Mouse (Mus musculus) liver, adult 2 months (tissue): ENCODE data around the gene Tef. TPM values are rescaled to one million over a fixed set of nuclear protein-coding genes. Genes with fewer than 3 reads are reported as not detected.

Source experiments
- DNase-seq: peaks from one replicate; pipeline ENCODE4 v3.0.0-alpha.2; 2011; ENCODE audit warnings: low read depth, low spot score; ENCODE audit errors: extremely low read depth
- H3K27ac ChIP-seq: fragments of 200-500 bp; replicated peaks from 2 replicates; pipeline ENCODE4 v1.5.1; 2012; ENCODE audit warnings: low read depth, mild to moderate bottlenecking, control low read depth, inconsistent platforms, low read length; ENCODE audit not compliant: insufficient read depth
- H3K27me3 ChIP-seq: fragments of 200-500 bp; 2 replicates; pipeline ENCODE4 v1.6.1; 2012; ENCODE audit warnings: mild to moderate bottlenecking, moderate library complexity, low read length, inconsistent platforms; ENCODE audit not compliant: control insufficient read depth, insufficient read depth
- H3K36me3 ChIP-seq: fragments of 200-500 bp; 2 replicates; pipeline ENCODE4 v1.6.1; 2012; ENCODE audit warnings: low read length, inconsistent platforms; ENCODE audit not compliant: control insufficient read depth, insufficient read depth
- H3K4me1 ChIP-seq: fragments of 200-500 bp; 2 replicates; pipeline ENCODE4 v1.6.1; 2011; ENCODE audit warnings: low read length; ENCODE audit not compliant: control insufficient read depth, insufficient read depth
- H3K4me3 ChIP-seq: fragments of 200-500 bp; 2 replicates; pipeline ENCODE4 v1.5.1; 2011; ENCODE audit warnings: low read depth, mild to moderate bottlenecking, control low read depth, low read length, moderate library complexity; ENCODE audit not compliant: insufficient read depth
- H3K79me2 ChIP-seq: fragments of 200-500 bp; 2 replicates; pipeline ENCODE4 v1.6.1; 2012; ENCODE audit warnings: inconsistent platforms, mild to moderate bottlenecking, low read length, moderate library complexity; ENCODE audit not compliant: control insufficient read depth, insufficient read depth
- H3K9ac ChIP-seq: fragments of 200-500 bp; 2 replicates; pipeline ENCODE4 v1.6.1; 2012; ENCODE audit warnings: low read depth, mild to moderate bottlenecking, control low read depth, inconsistent platforms, low read length
- CTCF ChIP-seq: fragments of 200-500 bp; IDR thresholded peaks from 2 replicates; pipeline ENCODE4 v1.5.1; 2011; ENCODE audit warnings: low read depth, low read length, control low read depth
- POLR2A ChIP-seq: fragments of 200-500 bp; IDR thresholded peaks from 2 replicates; pipeline ENCODE4 v1.6.1; 2011; ENCODE audit warnings: low read length, control low read depth; ENCODE audit not compliant: insufficient read depth; ENCODE audit errors: extremely low read depth
- WGBS: fragments of 180-500 bp; shearing (Covaris S2); methylation state at CpG from one replicate; pipeline ENCODE4 v1.1.7; 2018; 5-methylcytosine and 5-hydroxymethylcytosine counted together
- polyA plus RNA-seq: library from polyadenylated mRNA; depleted of rRNA; stranded (reverse); fragments of >200 nt; gene quantifications from 2 replicates; pipeline ENCODE4 v1.2.3, GENCODE M21; 2012
- total RNA-seq: library from RNA; depleted of rRNA; stranded (reverse); fragments of >200 nt; gene quantifications from 2 replicates; pipeline ENCODE4 v1.2.3, GENCODE M21; 2014

Gene Tef
- total and polyA plus RNA-seq, 2 experiments, result 34.6 to 156 TPM

DNA sequence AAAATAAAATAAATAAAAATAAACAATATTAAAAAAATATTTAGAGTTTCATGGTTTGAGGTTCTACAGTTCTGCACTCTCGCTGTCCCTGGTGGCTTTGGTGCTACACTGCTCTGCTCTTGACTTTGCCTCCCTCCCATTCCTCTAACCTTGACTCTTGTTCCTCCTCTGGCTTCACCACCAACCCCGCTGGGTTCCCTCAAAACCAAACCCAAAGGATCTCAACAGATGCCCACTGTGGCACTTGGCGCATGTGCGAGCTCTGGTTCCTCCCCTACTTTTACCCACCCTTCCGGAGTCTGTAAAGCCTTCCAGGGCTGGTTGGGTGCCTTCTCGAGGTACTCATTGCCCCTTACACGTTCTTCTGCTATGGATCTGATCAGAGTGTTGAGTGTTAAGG lies 40.1 kb downstream of the Tef start:
- Histone ChIP-seq H3K9ac (no peak overlapping the region), H3K27ac (no peak overlapping the region), H3K36me3 (no peaks in the 10 kb centered on the region; the same call in 1 of the 2 replicates), H3K27me3 (no peaks in the 10 kb centered on the region), H3K4me1 (peaks cover 34% of the 10 kb centered on the region), H3K79me2 (no peaks in the 10 kb centered on the region), H3K4me3 (no peak overlapping the region)
- no peak for DNase-seq
- TF ChIP-seq POLR2A, result no peak
- no peak for TF ChIP-seq CTCF
- WGBS, result 90% methylated on average over 7 of the region's 7 CpGs

- no peak for DNase-seq
- Histone ChIP-seq H3K27ac (peak overlapping the region; percentile 95), H3K9ac (peak overlapping the region; percentile 43), H3K36me3 (peaks cover 12% of the 10 kb centered on the region), H3K4me3 (no peak overlapping the region), H3K79me2 (peaks cover 3% of the 10 kb centered on the region; the same call in 1 of the 2 replicates), H3K4me1 (peaks cover 37% of the 10 kb centered on the region), H3K27me3 (no peaks in the 10 kb centered on the region)
- 57% methylated on average over 5 of the region's 5 CpGs for WGBS
- TF ChIP-seq POLR2A (no peak), CTCF (no peak)
Observed at GRCm38 (mm10) chr15:81845033-81845625, 42.9 kb downstream of the Tef start.

- Histone ChIP-seq H3K36me3 (peaks cover 17% of the 10 kb centered on the region), H3K79me2 (peaks cover 6% of the 10 kb centered on the region; the same call in 1 of the 2 replicates), H3K9ac (peak overlapping the region; percentile 40; the same call in 1 of the 2 replicates), H3K4me3 (no peak overlapping the region), H3K27ac (peak overlapping the region; percentile 95), H3K4me1 (peaks cover 40% of the 10 kb centered on the region), H3K27me3 (no peaks in the 10 kb centered on the region)
- peak; percentile 99 for DNase-seq
- TF ChIP-seq CTCF, result no peak
- peak; percentile 72 for TF ChIP-seq POLR2A
- WGBS, result 2% methylated on average over 4 of the region's 4 CpGs
Observed at GRCm38 (mm10) chr15:81845724-81846123, 43.5 kb downstream of the Tef start.

DNA sequence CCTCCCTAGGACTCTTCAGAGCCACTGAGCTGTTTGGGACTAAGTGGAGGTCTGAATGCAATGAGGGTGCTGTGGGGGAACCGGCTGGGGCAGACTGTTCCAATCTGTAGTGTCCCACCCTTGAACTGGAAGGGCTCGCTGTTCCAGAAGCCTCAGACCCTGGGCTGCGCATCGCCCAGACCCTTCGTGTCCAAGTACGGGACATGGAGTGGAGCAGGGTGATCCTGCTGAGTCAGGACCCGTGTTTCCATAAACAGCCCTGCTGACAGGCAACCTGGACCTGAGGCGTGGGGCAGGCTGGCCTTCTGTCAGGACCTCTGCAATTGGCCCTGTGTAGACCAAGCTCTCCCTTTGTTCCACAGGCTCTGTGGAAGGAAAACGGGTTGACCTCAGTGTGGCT lies 44.5 kb downstream of the Tef start:
- peaks cover 28% of the 10 kb centered on the region for H3K36me3 ChIP-seq
- TF ChIP-seq POLR2A, result no peak
- TF ChIP-seq CTCF, result no peak
- WGBS, result 62% methylated on average over 9 of the region's 9 CpGs
- peaks cover 44% of the 10 kb centered on the region for H3K4me1 ChIP-seq
- peak overlapping the region; percentile 74 for H3K27ac ChIP-seq
- H3K4me3 ChIP-seq, result no peak overlapping the region
- no peaks in the 10 kb centered on the region for H3K27me3 ChIP-seq
- peak; percentile 56 for DNase-seq
- H3K79me2 ChIP-seq, result peaks cover 17% of the 10 kb centered on the region
- H3K9ac ChIP-seq, result peak overlapping the region; percentile 27

DNA sequence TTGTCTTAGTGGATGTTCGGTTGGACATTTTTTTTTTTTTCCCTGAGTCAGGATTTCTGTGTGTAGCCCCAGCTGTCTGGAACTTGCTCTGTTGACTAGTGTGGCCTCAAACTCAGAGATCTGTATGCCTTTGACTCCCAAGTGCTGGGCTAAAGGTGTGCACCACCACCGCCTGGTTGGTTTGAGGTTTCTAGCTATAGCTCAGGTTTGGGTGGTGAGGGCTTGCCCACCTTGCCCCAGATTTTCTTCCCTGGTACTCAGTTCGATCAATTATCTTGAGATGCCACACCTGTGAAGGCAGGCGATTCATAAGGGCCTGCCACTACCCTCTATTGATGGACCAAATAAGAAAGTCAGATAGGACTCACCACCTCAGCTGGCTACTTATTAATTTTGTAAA lies 44.9 kb downstream of the Tef start:
- no peak overlapping the region for H3K4me3 ChIP-seq
- H3K27me3 ChIP-seq, result no peaks in the 10 kb centered on the region
- peak overlapping the region; percentile 27 for H3K9ac ChIP-seq
- H3K4me1 ChIP-seq, result peaks cover 47% of the 10 kb centered on the region
- WGBS, result 70% methylated on average over 4 of the region's 4 CpGs
- H3K36me3 ChIP-seq, result peaks cover 32% of the 10 kb centered on the region
- H3K79me2 ChIP-seq, result peaks cover 21% of the 10 kb centered on the region
- TF ChIP-seq POLR2A, result no peak
- TF ChIP-seq CTCF, result no peak
- no peak for DNase-seq
- peak overlapping the region; percentile 74 for H3K27ac ChIP-seq

- no peak overlapping the region for H3K4me3 ChIP-seq
- H3K79me2 ChIP-seq, result peaks cover 28% of the 10 kb centered on the region
- no peaks in the 10 kb centered on the region for H3K27me3 ChIP-seq
- DNase-seq, result no peak
- peak overlapping the region; percentile 74 for H3K27ac ChIP-seq
- H3K9ac ChIP-seq, result peak overlapping the region; percentile 29
- peaks cover 35% of the 10 kb centered on the region for H3K36me3 ChIP-seq
- TF ChIP-seq CTCF (no peak), POLR2A (no peak)
- H3K4me1 ChIP-seq, result peaks cover 51% of the 10 kb centered on the region
- WGBS, result 87% methylated on average over 5 of the region's 5 CpGs
Observed at GRCm38 (mm10) chr15:81847861-81848260, 45.6 kb downstream of the Tef start.
